Mouse (Mus musculus) neural tube, postnatal 0 days (tissue): ENCODE data around the gene Pros1. TPM values are rescaled to one million over a fixed set of nuclear protein-coding genes. Genes with fewer than 3 reads are reported as not detected.

Experiments used
- microRNA-seq: library from miRNA; unstranded; fragments of <30 nt; microRNA quantifications from one replicate; pipeline ENCODE4, GENCODE M21; 2016
- polyA plus RNA-seq: library from polyadenylated mRNA; unstranded; fragments of >200 nt; fragmentation: Nextera tagmentation; extraction: Ambion mirVana; gene quantifications from 2 replicates; pipeline ENCODE4 v1.2.1, GENCODE M21; 2015

Pros1 gene
- 16.6 and 19.4 TPM in 2 replicates for polyA plus RNA-seq

DNA sequence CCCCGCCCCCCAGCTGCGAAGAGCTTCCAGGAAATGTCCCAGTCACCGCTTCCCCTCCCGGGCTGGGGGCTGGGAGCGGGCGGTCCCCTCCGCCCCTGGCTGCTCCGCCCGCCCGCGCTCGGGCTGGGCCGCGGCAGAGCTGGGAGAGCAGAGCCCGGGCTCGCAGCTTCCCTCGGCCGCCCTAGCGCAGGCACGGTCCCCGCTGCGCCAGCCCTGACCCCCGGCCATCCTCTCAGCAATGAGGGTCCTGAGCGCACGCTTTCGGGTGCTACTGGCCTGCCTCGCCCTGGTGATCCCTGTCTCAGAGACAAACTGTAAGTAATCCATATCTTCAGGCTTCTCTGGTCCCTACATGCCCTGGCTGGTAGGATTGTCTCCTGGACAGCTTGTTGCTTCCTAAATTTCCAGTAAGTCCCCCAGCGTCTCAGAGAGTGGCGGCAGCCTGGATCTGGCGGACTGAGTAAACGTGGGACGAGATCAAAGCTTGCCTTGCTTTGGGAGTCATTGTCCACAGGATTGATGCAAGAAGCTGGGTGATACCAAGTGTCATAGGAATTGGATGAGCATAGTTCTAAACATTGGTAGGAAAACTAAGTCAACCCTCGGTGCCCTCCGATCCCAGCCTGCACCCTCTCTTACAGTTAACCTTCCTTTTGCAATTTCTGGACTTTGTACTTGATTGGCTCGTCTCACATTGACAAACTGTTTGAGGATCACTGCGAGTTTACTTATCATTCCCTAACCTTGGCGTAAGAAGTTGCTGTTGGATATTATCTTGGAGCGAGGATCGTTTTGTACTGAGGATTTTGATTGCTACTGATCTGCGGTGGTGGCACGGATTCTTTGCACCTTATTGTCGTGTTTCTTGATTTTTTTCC lies at the start of gene Pros1:
Gene Pros1 (plus strand): TSS at position 117 of the 878 bp plus-strand sequence.

GRCm38 (mm10) chr16:62814491-62814890 lies 39.6 kb upstream of the Pros1 start, which contains the start of gene Stx19:
Gene Stx19, plus strand, starts transcription at chr16:62814676.

DNA sequence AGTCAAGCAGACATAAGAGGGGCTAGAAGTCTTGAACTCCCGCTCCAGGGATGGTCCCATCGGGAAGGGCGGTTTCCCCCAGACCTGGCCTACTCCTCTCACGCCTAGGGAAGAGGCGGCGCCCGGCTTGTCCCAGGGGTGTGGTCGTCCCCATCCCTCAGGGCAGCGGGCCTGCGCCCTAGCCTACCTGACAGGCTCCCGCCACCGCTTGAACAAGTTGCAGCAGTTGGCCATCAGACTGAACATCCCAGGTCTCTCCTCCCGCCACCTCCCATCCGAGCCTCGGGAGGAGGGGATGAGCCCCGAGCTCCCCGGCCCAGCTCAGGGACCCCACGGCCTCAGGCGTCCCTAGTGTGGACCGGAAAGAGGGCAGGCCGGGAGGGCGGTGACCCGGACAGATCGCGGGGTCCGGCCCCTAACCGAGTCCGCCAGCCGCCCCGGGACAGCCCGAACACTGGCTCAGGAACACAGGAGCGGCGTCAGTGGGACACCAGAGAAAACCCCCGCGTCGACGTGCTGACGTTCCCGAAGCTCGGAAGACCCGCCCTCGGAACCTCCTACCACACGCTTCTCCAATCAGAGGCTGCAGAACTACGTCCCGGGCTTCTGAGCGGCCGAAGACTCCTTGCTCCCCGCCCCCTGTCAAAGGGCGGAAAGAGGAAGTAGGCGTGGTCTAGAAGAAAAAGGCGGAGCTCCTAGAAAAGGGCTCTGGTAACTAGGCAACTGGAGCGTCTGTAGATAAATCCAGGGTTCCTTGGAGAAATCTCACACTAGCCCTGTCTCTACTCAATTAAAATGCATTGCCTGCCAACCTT lies 7.4 kb upstream of the Pros1 start, which contains the start of gene Arl13b:
Gene Arl13b (minus strand): TSS at position 543 of the 815 bp plus-strand sequence.

Small RNAs within 50 kb of the gene (microRNA-seq; reads per million reads assigned to microRNA genes)
- not detected for gene Gm25986

Other genes starting within 250 kb of the Pros1 start
- 7.0 and 7.7 TPM in 2 replicates for gene Nsun3, start 67.5 kb upstream of the Pros1 start, polyA plus RNA-seq
- gene Stx19, start 39.6 kb upstream of the Pros1 start, polyA plus RNA-seq, result 0.26 and 0.45 TPM in 2 replicates
- gene Arl13b, start 7.3 kb upstream of the Pros1 start, polyA plus RNA-seq, result 15.0 and 17.1 TPM in 2 replicates